Mouse (Mus musculus) layer of hippocampus, postnatal 25 days (tissue): ENCODE data around the gene Ppp1r15b. TPM values are rescaled to one million over a fixed set of nuclear protein-coding genes. Genes with fewer than 3 reads are reported as not detected.

ENCODE experiments used
- DNase-seq, 2 experiments: peaks; one replicate each; pipeline ENCODE4 v3.0.0; 2022; ENCODE audit warnings: mixed read lengths in 2 of 2, low spot score in 1 of 2; ENCODE audit errors: extremely low spot score in 1 of 2
- total RNA-seq, 2 experiments: library from RNA; stranded (reverse); gene quantifications; 2 replicates each; pipeline ENCODE4 v1.2.3; 2021

Gene Ppp1r15b
- total RNA-seq, 2 experiments from 2014 or later = 40.9 to 43.0 TPM

- DNase-seq = no peak
These were observed 10.8 kb upstream of the Ppp1r15b start for GRCm38 (mm10) chr1:133119931-133120712.

- no peak for DNase-seq
These were observed 9.7 kb upstream of the Ppp1r15b start for GRCm38 (mm10) chr1:133121246-133121645.

- DNase-seq = no peak
These were observed 6.8 kb upstream of the Ppp1r15b start for GRCm38 (mm10) chr1:133124137-133124536.

GRCm38 (mm10) chr1:133125640-133126364, 5.1 kb upstream of the Ppp1r15b start:
- DNase-seq = no peak

GRCm38 (mm10) chr1:133126365-133126740, 4.6 kb upstream of the Ppp1r15b start:
- DNase-seq = no peak

- no peak for DNase-seq
These were observed 3.6 kb upstream of the Ppp1r15b start for GRCm38 (mm10) chr1:133127328-133127727.

- peak in 1 of 2 experiments; percentile 13 for DNase-seq
These were observed 1.3 kb upstream of the Ppp1r15b start for GRCm38 (mm10) chr1:133129471-133130221.

GRCm38 (mm10) chr1:133131561-133131905, 590 bp downstream of the Ppp1r15b start:
- no peak for DNase-seq

- peak in 1 of 2 experiments; percentile 16 for DNase-seq
These were observed 993 bp downstream of the Ppp1r15b start for GRCm38 (mm10) chr1:133131936-133132335.

GRCm38 (mm10) chr1:133132388-133133326, 1.7 kb downstream of the Ppp1r15b start:
- DNase-seq = no peak

- DNase-seq = no peak
These were observed 2.5 kb downstream of the Ppp1r15b start for GRCm38 (mm10) chr1:133133425-133133824.

GRCm38 (mm10) chr1:133134071-133134470, 3.1 kb downstream of the Ppp1r15b start:
- no peak for DNase-seq

- DNase-seq = no peak
These were observed 3.9 kb downstream of the Ppp1r15b start for GRCm38 (mm10) chr1:133134881-133135280.

- no peak for DNase-seq
These were observed 4.9 kb downstream of the Ppp1r15b start for GRCm38 (mm10) chr1:133135808-133136207.

GRCm38 (mm10) chr1:133138401-133138800, 7.5 kb downstream of the Ppp1r15b start:
- no peak for DNase-seq

- no peak for DNase-seq
These were observed 15.4 kb downstream of the Ppp1r15b start for GRCm38 (mm10) chr1:133146014-133147009.

- no peak for DNase-seq
These were observed 16.4 kb downstream of the Ppp1r15b start for GRCm38 (mm10) chr1:133147324-133147723.

GRCm38 (mm10) chr1:133148122-133148521, 17.2 kb downstream of the Ppp1r15b start:
- no peak for DNase-seq

GRCm38 (mm10) chr1:133150556-133150955, 19.6 kb downstream of the Ppp1r15b start:
- no peak for DNase-seq
